Mouse (Mus musculus): Measurements from ENCODE around the gene Fbxo46.

- TF ChIP-seq POLR2A (IDR thresholded peaks at IDR 0.05; ENCODE audit: insufficient read length, low read depth) (no peak), POLR2AphosphoS2 (IDR thresholded peaks at IDR 0.05; ENCODE audit: insufficient read length, low read depth) (no peak), TCF12 (IDR thresholded peaks at IDR 0.05; ENCODE audit: insufficient read depth, poor library complexity, severe bottlenecking) (no peak), MYOD1 (IDR thresholded peaks at IDR 0.05; ENCODE audit: control insufficient read depth in 1 of 3, insufficient read length in 2 of 3, low read depth in 2 of 3) (no peak), E2F4 (IDR thresholded peaks at IDR 0.05; ENCODE audit: insufficient read depth) (no peak), CEBPB (IDR thresholded peaks at IDR 0.05; ENCODE audit: insufficient read depth, poor library complexity, severe bottlenecking) (no peak), MAX (IDR thresholded peaks at IDR 0.05; ENCODE audit: low read depth) (no peak), USF1 (IDR thresholded peaks at IDR 0.05; ENCODE audit: low read depth) (no peak), MYOG (IDR thresholded peaks at IDR 0.05; ENCODE audit: control insufficient read depth in 1 of 3, insufficient read depth in 1 of 3, insufficient read length in 2 of 3, low read depth in 2 of 3) (no peak), SRF (IDR thresholded peaks at IDR 0.05; ENCODE audit: control insufficient read depth, insufficient read length, low read depth) (no peak)
These were observed 39.2 kb upstream of the Fbxo46 start for GRCm38 (mm10) chr7:19080451-19080950.

Data from myocyte (in vitro differentiated cells).